Mouse (Mus musculus) limb, embryonic 13.5 days (tissue): ENCODE measurements at regions not wholly inside any gene's neighbourhood (a gene's known extent, or its start where the extent isn't known, plus 50 kb on each side); places are given as distances from the start of the nearest gene placed in this dataset.
"Not testable (repeated sequence)": the region's sequence is repeated elsewhere in the genome, so short reads cannot be mapped to it uniquely, and the experiment has no call there.

ENCODE experiments used
- ATAC-seq: fragments of 200-750 bp; cut with Nextera tagmentation; 2 replicates; pipeline ENCODE4 v1.8.0; 2017; ENCODE audit warnings: low read depth, moderate number of reproducible peaks, moderate TSS enrichment; ENCODE audit not compliant: low FRiP score
- H3K27ac ChIP-seq: fragments of 300-500 bp; sonication (generic); 2 replicates; pipeline ENCODE4 v1.5.1; 2015; ENCODE audit warnings: inconsistent platforms, mild to moderate bottlenecking, moderate library complexity
- H3K27me3 ChIP-seq: fragments of 300-500 bp; sonication (generic); 2 replicates; pipeline ENCODE4 v1.6.1; 2015; ENCODE audit warnings: mild to moderate bottlenecking, inconsistent platforms
- H3K36me3 ChIP-seq: fragments of 300-500 bp; sonication (generic); 2 replicates; pipeline ENCODE4 v1.6.1; 2015; ENCODE audit warnings: inconsistent platforms, mild to moderate bottlenecking, moderate library complexity
- H3K4me1 ChIP-seq: fragments of 300-500 bp; sonication (generic); 2 replicates; pipeline ENCODE4 v1.6.1; 2015; ENCODE audit warnings: inconsistent platforms
- H3K4me2 ChIP-seq: fragments of 300-500 bp; sonication (generic); replicated peaks from 2 replicates; pipeline ENCODE4 v1.6.1; 2015; ENCODE audit warnings: inconsistent platforms, mild to moderate bottlenecking, moderate library complexity
- H3K4me3 ChIP-seq: fragments of 300-500 bp; sonication (generic); 2 replicates; pipeline ENCODE4 v1.5.1; 2015; ENCODE audit warnings: moderate library complexity, mild to moderate bottlenecking, inconsistent platforms
- H3K9ac ChIP-seq: fragments of 300-500 bp; sonication (generic); 2 replicates; pipeline ENCODE4 v1.6.1; 2015; ENCODE audit warnings: mild to moderate bottlenecking, inconsistent platforms
- H3K9me3 ChIP-seq: fragments of 300-500 bp; sonication (generic); 2 replicates; pipeline ENCODE4 v1.6.1; 2016; ENCODE audit warnings: inconsistent platforms
- WGBS: fragments of 180-500 bp; shearing (Covaris S2); methylation state at CpG from one replicate; pipeline ENCODE4 v1.1.7; 2015; 5-methylcytosine and 5-hydroxymethylcytosine counted together

- WGBS: 81% methylated on average over 6 of the region's 6 CpGs
- Histone ChIP-seq H3K36me3 (no peaks in the 10 kb centered on the region), H3K9ac (no peak overlapping the region), H3K4me3 (no peak overlapping the region), H3K27ac (no peak overlapping the region), H3K27me3 (no peaks in the 10 kb centered on the region), H3K4me2 (no peak overlapping the region), H3K4me1 (peaks cover 39% of the 10 kb centered on the region), H3K9me3 (no peaks in the 10 kb centered on the region)
- no peak for ATAC-seq
Observed at GRCm38 (mm10) chr13:46020945-46021835, 56.4 kb upstream of the Atxn1 start.

GRCm38 (mm10) chr13:46019431-46020166, 54.8 kb upstream of the Atxn1 start:
- peaks cover 39% of the 10 kb centered on the region for H3K4me1 ChIP-seq
- no peaks in the 10 kb centered on the region for H3K27me3 ChIP-seq
- no peak overlapping the region for H3K9ac ChIP-seq
- no peak overlapping the region; the same call in 1 of the 2 replicates for H3K27ac ChIP-seq
- 26% methylated on average over 9 of the region's 9 CpGs for WGBS
- H3K36me3 ChIP-seq: no peaks in the 10 kb centered on the region
- no peak overlapping the region for H3K4me2 ChIP-seq
- no peaks in the 10 kb centered on the region for H3K9me3 ChIP-seq
- ATAC-seq: no peak
- no peak overlapping the region for H3K4me3 ChIP-seq

GRCm38 (mm10) chr13:46018903-46019430, 54.2 kb upstream of the Atxn1 start:
- no peak overlapping the region for H3K4me2 ChIP-seq
- 54% methylated on average over 13 of the region's 13 CpGs for WGBS

GRCm38 (mm10) chr13:46017742-46018141, 52.9 kb upstream of the Atxn1 start:
- Histone ChIP-seq H3K4me2 (no peak overlapping the region), H3K9me3 (no peaks in the 10 kb centered on the region), H3K4me3 (no peak overlapping the region), H3K27ac (no peak overlapping the region), H3K27me3 (no peaks in the 10 kb centered on the region), H3K36me3 (no peaks in the 10 kb centered on the region), H3K9ac (no peak overlapping the region), H3K4me1 (peaks cover 29% of the 10 kb centered on the region)
- 92% methylated on average over 5 of the region's 5 CpGs for WGBS
- ATAC-seq: no peak

More at GRCm38 (mm10) chr13:46018903-46019430, 54.2 kb upstream of the Atxn1 start:
- H3K27ac ChIP-seq: no peak overlapping the region
- H3K36me3 ChIP-seq: no peaks in the 10 kb centered on the region
- no peaks in the 10 kb centered on the region for H3K27me3 ChIP-seq
- no peak overlapping the region for H3K9ac ChIP-seq
- H3K4me3 ChIP-seq: no peak overlapping the region
- ATAC-seq: no peak
- no peaks in the 10 kb centered on the region for H3K9me3 ChIP-seq
- peaks cover 39% of the 10 kb centered on the region for H3K4me1 ChIP-seq

GRCm38 (mm10) chr13:46017011-46017410, 52.2 kb upstream of the Atxn1 start:
- not testable (repeated sequence) for H3K9ac ChIP-seq, H3K27me3 ChIP-seq, H3K4me2 ChIP-seq, H3K36me3 ChIP-seq, ATAC-seq, H3K4me3 ChIP-seq, H3K9me3 ChIP-seq, H3K27ac ChIP-seq
- WGBS: 64% methylated on average over 2 of the region's 2 CpGs
- peaks cover 23% of the 10 kb centered on the region for H3K4me1 ChIP-seq

GRCm38 (mm10) chr13:46015231-46015630, 50.4 kb upstream of the Atxn1 start:
- Histone ChIP-seq H3K9ac (no peak overlapping the region), H3K27ac (no peak overlapping the region), H3K4me1 (peaks cover 17% of the 10 kb centered on the region), H3K4me2 (no peak overlapping the region), H3K36me3 (no peaks in the 10 kb centered on the region), H3K9me3 (no peaks in the 10 kb centered on the region), H3K4me3 (no peak overlapping the region), H3K27me3 (no peaks in the 10 kb centered on the region; the same call in 1 of the 2 replicates)
- ATAC-seq: no peak
- 83% methylated on average over 7 of the region's 7 CpGs for WGBS

GRCm38 (mm10) chr13:46014637-46015036, 49.8 kb upstream of the Atxn1 start:
- no peaks in the 10 kb centered on the region for H3K36me3 ChIP-seq
- no peak overlapping the region for H3K4me3 ChIP-seq
- 87% methylated on average over 2 of the region's 2 CpGs for whole genome bisulfite sequencing
- no peak overlapping the region for H3K4me2 ChIP-seq
- peaks cover 11% of the 10 kb centered on the region for H3K4me1 ChIP-seq
- H3K9me3 ChIP-seq: no peaks in the 10 kb centered on the region
- H3K27me3 ChIP-seq: peaks cover 2% of the 10 kb centered on the region; the same call in 1 of the 2 replicates
- no peak for ATAC-seq
- no peak overlapping the region for H3K9ac ChIP-seq
- no peak overlapping the region for H3K27ac ChIP-seq
